Mouse (Mus musculus) adrenal gland, postnatal 14 days (tissue): ENCODE measurements around the gene Cabp4. TPM values are rescaled to one million over a fixed set of nuclear protein-coding genes. Genes with fewer than 3 reads are reported as not detected.
A peak's percentile ranks its signal among the peaks of the same experiment; 100 is the strongest.
"Not testable (repeated sequence)": the region's sequence is repeated elsewhere in the genome, so short reads cannot be mapped to it uniquely, and the experiment has no call there.

Experiments used
- DNase-seq: peaks from one replicate; pipeline ENCODE4 v3.0.0; 2021; ENCODE audit warnings: mixed read lengths
- total RNA-seq: library from RNA; stranded (reverse); gene quantifications from 2 replicates; pipeline ENCODE4 v1.2.3, GENCODE M21; 2021

Gene Cabp4
- total RNA-seq, 1 experiment from 2014 or later: 1.7 TPM

- DNase-seq: no peak
Measured at GRCm38 (mm10) chr19:4147022-4147405, 3.2 kb upstream of the Cabp4 start.

GRCm38 (mm10) chr19:4146366-4147021, 2.7 kb upstream of the Cabp4 start:
- no peak for DNase-seq

GRCm38 (mm10) chr19:4145936-4146335, 2.1 kb upstream of the Cabp4 start:
- DNase-seq: no peak

GRCm38 (mm10) chr19:4144550-4145498, 991 bp upstream of the Cabp4 start:
- DNase-seq: peak; percentile 64

DNA sequence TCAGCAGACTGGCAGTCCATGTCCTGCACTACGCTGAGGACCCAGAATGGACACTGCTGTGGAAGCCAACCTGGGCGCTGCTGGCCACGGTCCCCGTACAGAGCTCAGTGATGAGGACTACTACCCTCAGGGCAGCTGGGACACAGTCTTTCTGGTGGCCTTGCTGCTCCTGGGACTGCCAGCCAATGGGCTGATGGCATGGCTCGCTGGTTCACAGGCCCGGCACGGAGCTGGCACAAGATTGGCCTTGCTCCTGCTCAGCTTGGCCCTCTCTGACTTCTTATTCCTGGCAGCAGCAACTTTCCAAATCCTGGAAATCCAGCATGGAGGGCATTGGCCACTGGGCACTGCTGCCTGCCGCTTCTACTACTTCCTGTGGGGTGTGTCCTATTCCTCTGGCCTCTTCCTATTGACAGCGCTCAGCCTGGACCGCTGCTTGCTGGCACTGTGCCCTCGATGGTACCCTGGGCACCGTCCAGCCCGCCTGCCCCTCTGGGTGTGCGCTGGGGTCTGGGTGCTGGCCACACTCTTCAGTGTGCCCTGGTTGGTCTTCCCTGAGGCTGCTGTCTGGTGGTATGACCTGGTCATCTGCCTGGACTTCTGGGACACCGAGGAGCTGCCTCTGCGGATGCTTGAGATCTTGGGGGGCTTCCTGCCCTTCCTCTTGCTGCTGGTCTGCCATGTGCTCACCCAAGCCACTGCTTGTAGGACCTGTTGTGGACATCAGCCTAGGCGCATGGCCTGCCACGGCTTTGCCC, 1.2 kb downstream of the Cabp4 start:
- no peak for DNase-seq

GRCm38 (mm10) chr19:4140147-4140546, 3.7 kb downstream of the Cabp4 start:
- no peak for DNase-seq

DNA sequence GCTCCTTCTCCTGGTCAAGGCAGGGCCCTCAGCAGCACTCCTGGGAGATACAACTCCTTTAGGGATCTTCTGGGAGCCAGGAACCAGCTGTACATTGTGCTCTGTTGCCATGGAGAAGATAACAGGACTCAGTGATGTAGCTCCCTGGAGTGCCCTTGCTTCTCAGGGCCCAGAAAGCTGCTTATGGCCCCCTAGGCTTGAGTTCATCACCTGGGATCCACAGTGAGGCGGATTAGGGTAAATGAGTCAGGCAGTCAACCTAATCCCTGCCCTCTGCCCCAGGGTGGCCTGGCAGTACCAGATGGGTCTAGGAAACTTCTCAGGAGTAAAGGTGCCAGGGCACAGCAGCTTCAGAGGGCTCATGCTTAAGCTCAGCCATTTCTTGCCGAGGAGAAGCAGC, 4.4 kb downstream of the Cabp4 start, which contains the start of gene Gpr152:
Gpr152 (plus strand) TSS at position 342 of the 400 bp plus-strand sequence.
- DNase-seq: no peak

GRCm38 (mm10) chr19:4137913-4138312, 5.9 kb downstream of the Cabp4 start:
- DNase-seq: no peak

DNA sequence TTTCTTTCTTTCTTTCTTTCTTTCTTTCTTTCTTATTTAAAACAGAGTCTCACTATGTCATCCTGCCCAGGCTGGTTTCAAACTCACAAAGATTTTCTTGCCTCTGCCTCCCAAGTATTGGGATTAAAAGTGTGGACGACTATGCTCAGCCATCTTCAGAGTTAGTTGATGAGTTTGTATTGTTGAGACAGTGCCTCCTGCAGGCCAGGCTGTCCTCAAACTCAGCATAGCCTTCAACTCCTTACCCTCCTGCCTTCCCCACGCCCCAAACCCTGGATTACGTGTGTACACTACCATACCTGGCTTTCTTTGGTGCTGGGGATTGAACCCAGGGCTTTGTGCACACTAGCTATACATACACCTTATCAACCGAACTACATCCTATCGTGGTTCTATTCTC, 7.4 kb downstream of the Cabp4 start:
- no peak for DNase-seq

- DNase-seq: not testable (repeated sequence)
Measured at GRCm38 (mm10) chr19:4135963-4136345, 7.9 kb downstream of the Cabp4 start.

GRCm38 (mm10) chr19:4135229-4135962, 8.4 kb downstream of the Cabp4 start:
- DNase-seq: not testable (repeated sequence)

DNA sequence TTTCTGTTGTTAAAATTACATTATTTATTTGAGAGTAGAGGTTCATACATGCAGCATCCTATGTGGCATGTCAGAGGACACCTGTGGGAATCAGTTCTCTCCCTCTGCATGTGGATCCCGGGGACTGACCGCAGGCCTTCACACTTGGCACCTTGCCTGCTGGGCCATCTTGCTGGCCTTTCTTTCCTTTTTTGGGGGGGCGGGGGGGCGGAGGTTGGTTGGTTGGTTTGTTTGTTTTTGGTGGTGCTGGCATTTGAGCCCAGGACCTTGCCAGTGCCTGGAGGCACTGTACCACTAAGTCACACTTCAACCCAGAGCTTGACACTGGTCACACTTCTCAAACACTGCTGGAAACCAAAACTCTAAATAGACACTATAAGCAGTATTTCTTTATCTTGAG, 9.5 kb downstream of the Cabp4 start:
- DNase-seq: no peak

DNA sequence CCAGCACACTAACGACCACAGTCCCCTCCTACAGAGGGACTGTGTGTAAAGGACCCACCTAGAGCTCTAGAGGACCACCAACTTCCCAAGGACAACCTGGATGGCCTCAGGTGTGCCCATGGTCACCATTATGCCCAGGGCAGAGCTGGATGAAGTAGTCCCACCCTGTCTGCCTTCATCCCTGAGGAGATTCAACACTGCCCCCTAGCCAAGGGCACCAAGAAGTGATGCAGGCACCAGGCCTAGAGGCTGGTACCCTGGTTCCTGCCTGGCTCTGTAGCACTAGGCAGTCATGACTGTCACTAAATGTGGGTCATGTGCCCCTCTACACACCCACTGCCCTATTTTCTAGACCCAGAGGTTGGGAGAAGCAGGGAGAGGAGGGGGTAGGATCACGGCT, 12.1 kb downstream of the Cabp4 start:
- DNase-seq: no peak

- DNase-seq: no peak
Measured at GRCm38 (mm10) chr19:4131075-4131474, 12.8 kb downstream of the Cabp4 start.

DNA sequence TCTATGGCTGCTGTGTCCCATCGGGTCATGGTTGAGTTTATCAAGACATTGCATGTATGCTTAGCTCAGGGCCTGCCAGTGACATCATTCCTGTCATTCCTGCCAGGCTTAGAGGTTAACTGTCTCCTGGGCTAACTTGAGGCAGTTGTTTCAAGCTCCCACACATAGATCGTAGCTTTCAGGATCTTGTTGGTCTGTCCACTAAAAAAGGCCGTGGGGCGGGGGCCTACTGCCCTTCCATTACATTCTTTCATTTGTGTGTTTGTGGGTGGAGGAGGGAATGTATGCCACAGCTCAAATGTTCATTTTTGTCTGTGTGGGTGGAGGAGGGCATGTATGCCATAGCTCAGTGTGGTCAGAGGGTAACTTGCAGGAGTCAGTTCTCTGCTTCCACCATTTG, 13.7 kb downstream of the Cabp4 start:
- DNase-seq: no peak

- DNase-seq: no peak
Measured at GRCm38 (mm10) chr19:4129462-4129861, 14.4 kb downstream of the Cabp4 start.

- peak; percentile 52 for DNase-seq
Measured at GRCm38 (mm10) chr19:4126759-4127495, 16.9 kb downstream of the Cabp4 start.

DNA sequence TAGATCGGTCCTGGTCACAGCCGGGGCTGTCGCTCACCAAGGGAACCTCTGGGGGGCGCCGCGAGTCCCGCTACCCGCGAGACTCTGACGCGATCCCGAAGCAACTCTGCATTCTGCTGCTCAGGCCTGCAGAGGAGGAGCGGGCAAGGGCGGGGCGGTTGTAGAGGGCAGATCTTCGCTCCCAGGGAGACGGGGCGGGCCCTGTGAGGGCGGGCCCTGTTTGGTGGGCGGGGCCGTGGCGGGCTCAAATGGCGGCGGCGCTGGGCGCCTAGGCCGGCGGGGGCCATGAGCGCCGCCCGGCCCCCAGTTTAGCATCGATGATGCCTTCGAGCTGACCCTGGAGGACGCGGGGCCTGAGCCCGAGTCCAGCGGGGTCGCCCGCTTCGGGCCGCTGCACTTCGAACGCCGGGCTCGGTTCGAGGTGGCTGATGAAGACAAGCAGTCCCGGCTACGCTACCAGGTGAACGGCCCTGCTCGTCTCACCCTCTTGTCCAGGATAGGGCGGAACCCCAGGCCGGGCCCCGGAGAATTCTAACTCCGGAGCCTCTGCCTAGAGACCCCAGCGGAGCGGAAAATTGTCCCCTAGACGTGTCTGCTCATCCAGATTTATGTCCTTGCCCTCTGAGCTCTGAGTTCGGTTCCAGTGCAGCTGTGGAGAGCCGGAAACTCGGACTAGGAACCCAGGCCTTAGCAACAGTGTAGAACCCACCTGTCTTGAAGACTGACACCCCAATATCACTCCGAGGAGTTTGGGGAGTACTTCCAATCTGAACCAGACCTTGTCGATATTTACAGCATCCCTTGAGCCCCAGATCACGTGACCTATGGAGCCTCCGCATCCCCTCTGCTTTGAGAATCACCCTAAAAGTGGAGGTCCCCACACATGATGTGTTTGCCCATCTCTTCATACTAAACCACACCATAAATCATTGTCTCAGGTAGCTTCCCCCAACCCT, 17.8 kb downstream of the Cabp4 start, which contains the start of gene Aip:
Aip (minus strand) TSS at position 118 of the 956 bp plus-strand sequence.
- peak; percentile 99 for DNase-seq

DNA sequence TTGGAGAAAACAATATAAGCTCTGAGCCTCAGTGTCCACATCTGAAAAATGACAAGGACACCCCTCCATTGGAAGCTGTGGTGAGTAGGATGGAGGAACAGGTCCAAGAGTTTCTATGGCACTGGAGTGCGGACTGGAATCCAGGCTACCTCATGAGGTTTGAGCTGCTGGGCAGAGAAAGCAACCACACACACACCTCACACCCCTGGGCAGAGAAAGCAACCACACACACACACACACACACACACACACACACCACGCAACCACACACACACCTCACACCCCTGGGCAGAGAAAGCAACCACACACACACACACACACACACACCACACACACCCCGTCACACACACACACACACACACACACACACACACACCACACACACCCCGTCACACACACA, 18.6 kb downstream of the Cabp4 start:
- not testable (repeated sequence) for DNase-seq

GRCm38 (mm10) chr19:4124432-4124831, 19.4 kb downstream of the Cabp4 start:
- no peak for DNase-seq
